Mouse (Mus musculus): ENCODE measurements at regions not wholly inside any gene's neighbourhood (a gene's known extent, or its start where the extent isn't known, plus 50 kb on each side); places are given as distances from the start of the nearest gene placed in this dataset.

DNA sequence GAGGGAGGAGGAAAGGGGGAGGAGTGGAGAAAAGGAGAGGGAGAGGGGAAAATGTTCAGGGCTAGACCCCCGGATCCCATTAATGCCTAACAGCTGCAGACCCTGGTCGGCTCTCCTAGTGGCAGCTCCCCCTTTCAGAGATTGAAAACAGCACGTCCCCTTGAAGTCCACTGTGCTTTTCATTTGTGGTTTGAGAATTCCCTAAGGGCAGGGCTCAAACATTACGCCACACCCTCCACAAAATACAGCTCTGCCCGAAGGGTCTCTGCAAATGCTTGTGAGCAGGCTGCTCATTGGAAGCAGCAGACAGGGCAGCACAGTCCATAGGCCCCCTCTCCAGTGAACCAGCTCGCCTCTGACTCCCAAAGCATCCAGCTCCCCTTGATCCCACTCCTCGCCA, 159.3 kb upstream of the Ctnnb1 start:
- no peak for TF ChIP-seq POLR2A (IDR thresholded peaks at IDR 0.05; ENCODE audit: insufficient read depth, low read length)
- no peak for TF ChIP-seq CTCF (IDR thresholded peaks at IDR 0.05; ENCODE audit: low read depth, low read length)
- TF ChIP-seq EP300 (IDR thresholded peaks at IDR 0.05; ENCODE audit: insufficient read depth, low read depth, low read length): 0 out of 2 replicates have a peak, but pooled peaks have one; percentile 14

Data from ES-Bruce4 (cell line).